Mouse (Mus musculus) liver, adult 2 months (tissue): ENCODE measurements around the gene Gabrg1.

Experiments used
- CTCF ChIP-seq: fragments of 200-500 bp; IDR thresholded peaks from 2 replicates; pipeline ENCODE4 v1.5.1; 2011; ENCODE audit warnings: low read depth, low read length, control low read depth
- POLR2A ChIP-seq: fragments of 200-500 bp; IDR thresholded peaks from 2 replicates; pipeline ENCODE4 v1.6.1; 2011; ENCODE audit warnings: low read length, control low read depth; ENCODE audit not compliant: insufficient read depth; ENCODE audit errors: extremely low read depth

DNA sequence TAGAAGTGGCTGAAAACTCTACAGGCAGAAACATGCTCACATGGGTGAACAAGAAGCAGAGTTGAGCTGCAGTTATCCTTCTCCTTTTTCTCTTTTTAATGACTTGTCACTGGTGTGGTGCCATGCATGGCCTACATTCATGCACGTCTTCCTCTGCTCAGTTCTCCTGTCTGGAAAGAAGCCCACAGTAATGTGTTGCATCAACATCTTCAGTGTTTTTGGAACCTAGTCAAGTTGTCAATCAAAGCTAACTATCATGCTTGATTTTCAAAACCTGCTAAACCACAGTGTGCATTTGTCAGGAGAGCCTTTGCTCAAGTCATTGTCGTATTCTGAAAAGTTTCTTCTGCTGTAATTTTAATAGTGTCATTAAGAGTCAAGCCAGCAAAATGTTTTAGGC lies 106.3 kb downstream of the Gabrg1 start:
- no peak for TF ChIP-seq CTCF
- TF ChIP-seq POLR2A: no peak
